Mouse (Mus musculus): ENCODE measurements around the gene Acod1.

GRCm38 (mm10) chr14:103077272-103078005 is 30.7 kb downstream of the Acod1 start:
- TF ChIP-seq CTCF (IDR thresholded peaks at IDR 0.05; ENCODE audit: low read depth, low read length) (no peak), POLR2A (IDR thresholded peaks at IDR 0.05; ENCODE audit: extremely low read depth, insufficient read depth, low read length) (no peak)

Data from liver, adult 2 months (tissue).